Mouse (Mus musculus) c-Kit-negative CD71-positive TER-119-positive erythroid progenitor cells, embryonic 14.5 days (primary cell): ENCODE data around the gene I0C0044D17Rik.
"Not testable (repeated sequence)": the region's sequence is repeated elsewhere in the genome, so short reads cannot be mapped to it uniquely, and the experiment has no call there.

Source experiments
- DNase-seq: peaks from one replicate; pipeline ENCODE4 v3.0.0-alpha.2; 2013; ENCODE audit warnings: low read depth, low spot score

The I0C0044D17Rik gene

DNA sequence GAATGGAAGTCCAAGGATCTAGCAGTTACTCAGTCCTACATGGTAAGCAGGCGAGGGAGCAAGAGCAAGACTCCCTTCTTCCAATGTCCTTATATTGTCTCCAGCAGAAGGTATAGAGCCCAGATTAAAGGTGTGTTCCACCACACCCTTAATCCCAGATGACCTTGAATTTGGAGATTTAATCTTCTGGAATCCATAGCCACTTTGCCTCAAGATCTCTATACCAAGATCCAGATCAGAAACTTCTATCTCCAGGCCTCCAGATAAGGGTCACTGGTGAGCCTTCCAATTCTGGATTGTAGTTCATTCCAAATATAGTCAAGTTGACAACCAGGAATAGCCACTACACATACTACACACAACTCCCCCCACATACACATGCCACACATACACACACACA, at the start of gene I0C0044D17Rik:
Gene I0C0044D17Rik (minus strand): TSS at position 101 of the 400 bp plus-strand sequence.
- DNase-seq = not testable (repeated sequence)

DNA sequence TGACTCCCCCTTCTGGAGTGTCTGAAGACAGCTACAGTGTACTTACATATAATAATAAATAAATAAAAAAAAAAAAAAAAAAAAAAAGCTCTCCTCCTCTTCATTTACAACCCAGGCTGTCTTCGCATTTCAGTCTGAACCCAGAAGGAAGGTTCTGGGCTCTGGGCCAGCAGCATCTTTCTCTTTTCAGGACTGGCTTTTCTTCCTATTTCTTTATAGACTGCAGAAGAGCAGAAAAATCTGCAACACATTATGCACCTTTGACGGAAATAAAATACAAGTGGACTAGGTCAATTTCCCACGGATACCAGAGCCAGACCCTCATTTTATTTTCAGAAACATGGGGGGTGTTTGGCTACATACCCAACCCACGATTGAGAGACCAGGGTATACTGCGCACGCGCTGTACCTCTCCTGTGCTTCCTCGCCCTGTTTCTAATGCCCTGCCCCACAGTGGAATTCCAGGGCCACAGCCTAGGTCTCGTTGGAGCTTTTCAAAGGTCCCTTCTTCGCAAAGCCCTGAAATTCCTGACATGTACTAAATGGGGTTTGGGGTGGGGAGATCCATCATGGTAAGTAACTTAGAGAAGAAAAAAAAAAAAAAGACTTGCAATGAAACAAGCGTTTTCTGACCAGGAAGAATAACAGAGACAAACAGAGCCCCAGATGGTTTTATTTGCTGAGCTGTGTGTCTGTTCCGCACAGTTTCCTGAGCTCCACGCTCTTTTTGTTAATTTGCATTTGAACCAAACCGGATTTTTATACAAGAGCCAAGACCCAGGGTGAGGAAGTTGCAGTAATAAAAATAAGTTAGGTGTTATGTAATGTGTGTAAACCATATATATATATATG, 42.0 kb upstream of the I0C0044D17Rik start:
- DNase-seq = no peak

DNA sequence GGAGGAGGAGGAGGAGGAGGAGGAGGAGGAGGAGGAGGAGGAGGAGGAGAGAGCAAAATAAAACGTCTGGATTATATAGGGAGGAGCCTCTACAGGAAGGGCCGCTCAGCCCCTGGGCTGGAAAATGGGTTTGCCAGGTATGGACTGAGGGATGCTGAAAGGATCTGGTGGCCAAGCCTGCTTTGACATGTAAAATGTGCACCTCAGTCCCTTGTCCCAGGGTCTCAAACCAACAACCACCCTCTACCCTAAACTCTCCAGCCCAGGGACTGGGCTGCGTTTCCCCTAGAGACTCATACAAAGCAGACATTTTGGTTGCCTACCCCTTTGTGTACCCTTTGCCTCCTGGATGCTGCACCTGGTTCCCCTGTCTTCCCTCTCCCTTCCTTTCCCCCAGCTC, 40.9 kb upstream of the I0C0044D17Rik start:
- DNase-seq = no peak

DNA sequence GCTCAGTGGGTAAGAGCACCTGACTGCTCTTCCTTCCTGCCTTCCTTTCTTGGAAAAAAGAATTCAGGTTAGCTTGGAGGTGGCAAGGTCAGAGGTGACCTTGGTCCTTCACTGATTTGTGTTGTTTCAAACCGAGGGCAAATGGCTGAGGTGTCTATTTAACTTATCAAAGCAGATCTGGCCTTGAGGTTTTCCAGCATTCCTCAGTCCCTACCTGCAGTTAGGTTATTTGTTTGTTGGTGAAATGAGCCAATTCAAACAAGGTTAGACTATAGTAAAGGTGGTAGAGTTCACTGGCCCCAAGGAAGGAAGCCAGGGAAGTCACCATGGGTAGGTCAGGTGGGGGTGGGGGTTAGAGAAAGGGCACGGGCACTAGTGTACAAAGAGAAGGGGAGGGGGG, 40.5 kb upstream of the I0C0044D17Rik start:
- no peak for DNase-seq

DNA sequence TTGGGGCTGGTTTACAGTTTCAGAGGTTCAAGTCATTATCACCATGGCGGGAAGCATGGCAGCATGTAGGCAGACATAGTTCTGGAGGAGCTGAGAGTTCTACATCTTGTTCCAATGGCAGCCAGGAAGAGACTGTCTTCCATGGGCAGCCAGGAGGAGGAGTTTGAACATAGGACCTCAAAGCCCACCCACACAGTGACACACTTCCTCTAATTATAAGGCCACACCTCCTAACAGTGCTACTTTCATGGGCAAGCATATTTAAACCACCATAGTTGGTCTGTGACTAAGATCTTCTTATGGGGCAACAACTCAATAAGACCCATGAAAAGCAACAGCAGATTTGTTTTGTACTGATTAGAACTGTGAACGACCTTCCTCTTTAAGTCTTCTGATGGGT, 39.8 kb upstream of the I0C0044D17Rik start:
- no peak for DNase-seq

DNA sequence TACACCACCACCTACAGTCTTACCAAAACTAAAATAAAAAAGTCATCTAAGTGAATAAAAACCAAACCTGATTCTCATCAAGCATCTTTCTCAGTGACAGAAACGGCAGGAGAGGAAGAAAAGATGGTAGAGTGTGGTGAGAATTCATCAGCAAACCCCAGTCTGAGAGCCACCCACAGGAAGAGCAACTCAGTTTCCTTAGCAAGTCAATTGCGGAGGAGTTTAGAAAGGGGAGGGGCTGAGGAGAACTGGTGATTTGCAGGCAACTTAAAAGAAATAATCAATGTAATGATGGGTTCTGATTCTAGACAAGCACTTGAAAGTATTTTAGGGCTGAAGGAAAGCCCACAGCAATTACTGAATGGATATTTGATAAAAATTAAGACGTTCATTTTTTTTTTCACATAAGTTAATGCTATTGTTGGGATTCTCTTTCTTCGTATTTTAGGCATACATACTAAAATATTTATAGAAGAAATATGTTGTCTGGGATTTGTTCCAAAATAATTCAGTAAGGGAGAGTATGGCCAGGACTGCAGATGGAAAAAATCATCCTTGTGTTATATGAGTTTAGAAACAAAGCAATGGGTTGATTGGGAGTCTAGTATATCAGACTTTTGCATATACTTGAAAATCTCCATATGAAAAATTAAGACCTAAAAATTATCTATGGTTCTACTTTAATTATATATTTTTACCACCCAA, 34.7 kb upstream of the I0C0044D17Rik start:
- DNase-seq = no peak

DNA sequence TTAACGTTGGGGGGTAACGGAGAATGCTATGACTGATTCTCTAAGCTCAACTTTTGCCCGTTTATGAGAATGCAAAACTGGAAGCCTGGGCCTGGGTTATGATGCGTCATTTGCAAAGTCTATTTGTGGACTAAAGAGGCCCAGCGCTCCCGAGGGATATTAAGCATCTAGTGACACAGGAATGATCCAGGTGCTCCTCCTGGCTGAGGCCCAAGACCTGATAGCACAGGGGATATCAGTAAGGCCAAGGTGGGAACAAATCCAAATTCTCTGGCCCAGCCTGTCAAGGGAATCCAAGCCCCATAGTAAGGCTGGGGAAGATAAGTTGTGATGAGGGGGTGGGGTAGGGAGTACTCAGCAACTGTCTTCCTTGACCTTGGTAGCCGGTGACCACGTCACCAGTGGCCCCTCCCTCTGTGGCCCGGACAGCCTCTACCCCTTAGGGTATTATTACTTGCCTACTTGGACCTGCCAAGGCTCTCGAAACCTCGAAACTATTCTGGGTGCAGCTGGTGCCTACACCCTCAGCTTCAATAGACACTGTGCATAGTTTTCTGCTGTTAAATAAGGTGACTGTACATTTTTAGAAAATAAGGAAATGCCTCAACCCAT, 33.5 kb upstream of the I0C0044D17Rik start:
- DNase-seq = no peak

DNA sequence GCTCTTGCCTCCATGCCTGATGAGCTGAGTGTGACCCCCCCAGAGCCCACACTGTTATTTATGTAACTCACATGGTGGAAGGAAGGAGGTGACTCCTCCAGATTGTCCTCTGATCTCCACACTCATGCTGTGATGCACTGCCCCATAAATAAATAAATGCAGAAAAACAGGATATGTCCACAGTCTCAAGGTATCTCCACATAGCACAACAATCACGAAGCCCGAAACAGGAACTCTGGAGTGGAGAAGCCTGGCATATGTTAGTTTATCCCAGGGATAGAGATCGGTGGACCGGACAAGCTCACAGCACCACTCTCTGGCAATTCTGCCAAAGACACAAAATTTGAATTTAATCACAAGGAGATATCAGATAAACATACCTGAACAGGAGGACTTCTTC, 30.3 kb upstream of the I0C0044D17Rik start:
- no peak for DNase-seq

DNA sequence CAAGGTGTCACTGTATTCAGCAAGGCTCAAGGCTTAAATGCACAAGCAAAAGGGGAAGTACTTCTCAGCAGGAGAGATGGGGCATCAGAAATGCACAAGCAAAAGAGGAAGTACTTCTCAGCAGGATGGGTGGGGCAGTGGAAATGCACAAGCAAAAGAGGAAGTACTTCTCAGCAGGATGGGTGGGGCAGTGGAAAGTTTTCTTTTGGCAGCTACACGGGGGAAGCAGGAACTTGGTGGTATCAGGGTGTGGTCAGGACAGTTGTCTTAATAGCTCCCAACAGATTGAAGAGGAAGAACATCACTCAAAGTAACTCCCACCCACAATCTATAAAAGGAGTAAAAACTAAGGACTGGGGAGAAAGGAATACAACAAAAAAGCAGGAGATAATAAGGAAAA, 26.8 kb upstream of the I0C0044D17Rik start:
- DNase-seq = not testable (repeated sequence)

DNA sequence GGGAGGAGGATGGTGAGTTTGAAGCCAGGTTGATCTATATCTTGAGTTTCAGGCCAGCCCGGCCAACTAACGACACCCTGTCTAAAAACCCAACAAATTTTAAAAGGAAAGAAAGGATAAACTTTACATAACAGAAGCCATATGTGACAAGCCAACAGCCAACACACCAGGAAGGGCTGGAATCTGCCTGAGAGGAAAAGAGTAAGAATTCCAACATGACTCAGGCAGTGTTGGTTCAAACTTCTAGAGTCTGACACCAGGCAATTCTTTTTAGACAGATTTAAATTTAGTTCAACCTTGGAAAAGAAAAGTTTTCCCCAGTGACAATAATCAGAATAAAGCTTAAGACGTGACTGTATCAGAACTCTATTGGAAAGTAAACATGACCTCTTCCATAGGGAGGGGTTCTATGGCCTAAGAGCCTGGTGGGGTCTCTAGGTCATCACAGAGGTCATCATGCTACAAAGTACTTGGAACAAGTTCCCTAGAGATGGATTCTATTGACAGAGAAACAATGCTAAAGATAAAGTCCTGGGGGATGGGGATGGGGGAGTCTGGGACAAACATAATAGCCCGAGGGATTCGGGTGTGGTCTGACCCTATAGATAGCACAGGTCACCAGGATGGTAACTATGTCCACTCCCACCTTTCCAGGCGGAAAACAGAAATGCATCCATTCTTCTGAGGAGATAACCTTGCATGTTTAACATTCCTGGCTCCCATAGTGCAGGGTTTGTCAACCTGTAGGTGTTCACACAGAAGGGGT, 23.7 kb upstream of the I0C0044D17Rik start:
- no peak for DNase-seq

DNA sequence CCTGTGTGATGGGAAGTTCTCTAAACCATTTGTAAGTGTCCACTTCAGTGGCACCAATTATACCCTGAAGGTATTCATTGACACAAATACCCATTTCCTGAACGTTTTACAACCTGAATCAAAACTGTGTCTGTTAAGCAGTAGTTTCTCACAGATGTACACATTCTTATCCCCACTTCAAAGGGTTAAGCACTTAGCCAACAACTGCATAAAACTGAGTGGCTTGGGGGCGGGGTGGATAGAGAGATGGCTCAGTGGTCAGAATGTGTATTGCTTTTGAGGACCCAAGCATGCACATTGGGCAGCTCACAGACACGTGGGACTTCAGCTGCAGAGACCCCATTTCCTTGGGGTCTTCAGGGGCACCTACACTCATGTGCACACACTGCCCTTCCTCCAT, 22.8 kb upstream of the I0C0044D17Rik start:
- no peak for DNase-seq

DNA sequence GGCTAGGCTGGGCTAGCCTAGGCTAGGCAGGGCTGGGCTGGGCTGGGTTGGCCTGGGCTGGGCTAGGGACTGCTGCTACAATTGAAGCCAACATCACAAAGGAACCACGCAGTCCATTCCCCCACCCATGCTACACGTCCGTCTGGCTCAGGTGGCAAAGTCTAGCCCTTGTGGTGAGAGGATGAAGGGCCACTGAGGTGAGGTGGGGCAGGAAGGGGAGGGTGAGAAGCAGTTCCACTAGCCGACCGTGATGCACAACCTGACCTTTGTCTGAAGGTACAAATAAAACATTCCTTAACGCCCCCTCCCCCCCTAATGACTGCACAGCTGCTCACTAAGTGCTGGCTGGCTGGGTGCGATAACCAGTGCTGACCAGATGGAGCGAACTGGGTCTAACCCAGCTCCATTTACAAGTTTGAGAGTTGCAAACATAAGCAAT, 22.1 kb upstream of the I0C0044D17Rik start:
- DNase-seq = no peak

DNA sequence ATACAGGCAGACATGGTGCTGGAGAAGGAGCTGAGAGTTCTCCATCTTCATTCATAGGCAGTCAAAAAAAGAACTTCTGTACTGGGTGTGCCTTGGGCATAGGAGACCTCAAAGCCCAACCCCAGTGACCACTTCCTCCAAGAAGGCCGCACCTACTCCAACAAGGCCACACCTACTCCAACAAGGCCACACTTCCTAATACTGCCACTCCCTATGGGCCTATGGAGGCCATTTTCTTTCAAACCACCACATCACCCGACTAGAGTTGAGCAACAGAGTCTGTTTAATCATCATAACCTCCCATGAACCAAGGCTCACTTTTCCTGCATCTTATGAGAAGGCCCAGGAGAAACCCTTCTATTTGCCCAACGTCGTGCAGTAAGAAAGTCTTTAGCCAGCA, 21.6 kb upstream of the I0C0044D17Rik start:
- no peak for DNase-seq

DNA sequence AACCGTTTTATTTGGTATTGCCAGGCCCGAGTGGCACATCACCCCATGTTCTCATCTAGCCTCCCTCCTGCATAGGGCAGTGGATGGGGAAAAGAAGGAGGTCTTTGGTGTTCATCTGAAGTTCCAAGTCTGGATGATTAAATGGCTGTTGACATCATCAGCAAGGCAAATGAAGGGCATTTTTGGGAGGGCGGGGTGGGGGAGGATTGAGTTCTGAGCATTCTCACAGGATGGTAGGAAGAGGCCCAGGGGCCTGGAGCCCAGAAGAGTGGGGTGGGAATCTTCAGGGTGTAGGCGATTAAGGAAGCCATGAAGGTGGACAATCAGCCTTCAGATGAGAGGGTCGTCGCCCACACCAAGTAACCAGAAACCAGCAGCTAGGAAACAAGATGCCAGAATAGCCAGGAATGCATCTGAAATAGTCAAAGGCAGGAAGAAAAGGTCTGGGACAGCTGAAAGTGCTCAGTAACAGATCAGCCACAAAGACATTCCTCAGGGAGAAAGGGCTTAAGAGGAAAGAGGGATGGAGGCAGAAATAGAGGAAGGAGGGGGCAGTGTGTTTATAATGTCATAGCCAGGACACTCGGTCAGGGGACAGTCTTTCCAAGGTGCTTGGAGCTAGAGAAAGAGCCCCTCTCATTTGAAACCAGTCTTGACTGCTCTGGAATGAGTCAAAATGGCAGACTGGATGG, 20.4 kb upstream of the I0C0044D17Rik start:
- DNase-seq = no peak

DNA sequence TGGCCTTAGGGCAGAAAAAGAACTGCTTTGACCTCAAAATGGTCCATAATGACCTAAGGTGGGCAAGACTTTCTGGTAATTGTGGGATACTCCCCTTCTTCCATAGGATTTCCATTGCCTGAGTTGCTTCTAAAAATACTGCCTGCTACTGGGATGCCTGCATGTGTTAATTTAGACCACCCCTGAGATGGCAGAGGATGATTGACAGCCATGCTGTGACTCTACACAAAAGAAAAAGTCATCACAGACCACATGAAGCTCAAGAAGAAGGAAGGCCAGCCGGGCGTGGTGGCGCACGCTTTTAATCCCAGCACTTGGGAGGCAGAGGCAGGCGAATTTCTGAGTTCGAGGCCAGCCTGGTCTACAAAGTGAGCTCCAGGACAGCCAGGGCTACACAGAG, 17.6 kb upstream of the I0C0044D17Rik start:
- DNase-seq = not testable (repeated sequence)

DNA sequence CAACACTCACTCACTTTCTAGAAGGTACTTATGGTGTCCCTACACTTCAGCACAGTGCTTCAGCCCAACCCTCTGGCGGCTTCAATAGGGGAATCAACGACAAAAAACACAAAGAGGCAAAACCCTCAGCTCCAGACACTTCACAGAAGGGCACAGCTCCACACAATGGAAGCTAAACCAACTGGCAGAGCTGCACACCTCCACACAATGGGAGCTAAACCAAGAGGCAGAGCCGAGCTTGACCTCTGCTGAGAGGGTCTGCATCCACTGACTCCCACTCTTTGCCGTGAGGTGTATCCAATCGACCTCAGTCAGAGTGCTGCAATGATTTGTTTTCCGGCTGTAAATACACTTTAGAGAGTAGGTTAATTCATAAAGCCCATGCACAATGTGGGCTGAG, 16.9 kb upstream of the I0C0044D17Rik start:
- no peak for DNase-seq

DNA sequence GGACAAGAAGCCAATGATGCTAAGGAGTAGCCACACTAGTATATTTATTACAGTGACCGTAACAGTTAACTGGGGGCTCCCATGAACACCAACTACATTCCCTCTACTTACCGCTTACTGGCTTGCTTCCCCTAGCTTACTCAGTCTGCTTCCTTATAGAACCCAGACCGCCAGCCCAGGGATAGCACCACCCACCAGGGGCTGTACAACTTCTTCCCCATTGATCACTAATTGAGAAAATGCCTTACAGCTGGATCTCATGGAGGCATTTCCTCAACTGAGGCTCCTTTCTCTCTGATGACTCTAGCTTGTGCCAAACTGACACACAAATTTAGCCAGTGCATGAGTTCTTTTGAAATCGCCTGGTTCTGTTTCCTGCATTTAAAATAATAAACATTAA, 15.3 kb upstream of the I0C0044D17Rik start:
- no peak for DNase-seq

DNA sequence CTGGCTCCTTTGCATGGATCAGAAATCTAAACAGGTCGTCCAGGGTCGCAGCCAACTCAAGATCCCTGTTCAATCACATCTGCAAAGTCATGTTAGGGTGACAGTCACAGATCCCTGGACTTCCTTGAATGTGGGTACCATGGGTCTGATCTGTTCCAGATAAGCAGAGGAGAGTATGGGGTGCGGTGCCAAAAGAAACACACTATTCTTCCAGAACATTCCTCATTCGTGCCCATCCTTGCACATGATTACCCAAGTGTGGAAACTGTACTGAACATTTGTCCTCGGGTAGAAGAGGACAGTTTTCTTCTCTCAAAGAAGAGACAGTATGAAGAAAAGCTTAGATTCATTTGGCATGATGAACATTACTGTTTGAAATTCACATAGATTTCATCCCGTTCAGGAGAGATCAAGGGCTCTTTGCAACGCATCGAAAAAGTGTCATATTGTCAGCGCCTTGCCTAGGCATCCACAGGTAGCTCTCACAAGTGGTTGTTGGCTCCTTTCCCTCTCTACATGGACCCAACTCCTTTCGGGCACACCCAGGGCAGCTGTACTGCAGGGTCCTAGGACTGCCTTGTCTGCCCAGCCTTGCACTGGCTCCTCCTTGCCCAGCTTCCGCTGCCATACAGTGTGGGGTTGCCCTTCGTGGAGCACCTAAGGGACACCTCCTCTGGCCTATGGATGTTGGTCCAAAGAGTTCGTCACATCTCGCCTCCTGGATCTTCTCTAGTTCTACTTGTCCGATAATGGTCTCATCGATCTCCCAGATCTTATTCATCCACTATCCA, 14.3 kb upstream of the I0C0044D17Rik start:
- no peak for DNase-seq

DNA sequence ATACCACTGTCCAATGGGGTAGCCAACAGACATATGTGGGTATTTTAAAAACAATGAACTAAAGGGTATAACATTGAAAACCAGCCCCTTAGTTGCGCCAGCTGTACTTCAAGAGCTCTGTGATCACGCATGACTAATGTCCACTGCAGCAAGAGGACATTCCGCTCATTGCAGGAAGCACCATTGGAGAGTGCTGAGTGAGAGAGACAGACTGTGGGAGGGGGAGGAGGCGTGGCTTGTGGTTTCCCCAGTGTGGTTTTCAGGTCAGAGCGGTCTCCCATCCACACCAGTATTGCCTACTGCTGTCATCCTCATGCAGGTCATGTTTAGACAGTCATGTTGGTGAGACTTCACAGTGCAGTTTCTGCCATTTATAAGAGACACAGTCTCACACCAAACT, 12.9 kb upstream of the I0C0044D17Rik start:
- DNase-seq = no peak

DNA sequence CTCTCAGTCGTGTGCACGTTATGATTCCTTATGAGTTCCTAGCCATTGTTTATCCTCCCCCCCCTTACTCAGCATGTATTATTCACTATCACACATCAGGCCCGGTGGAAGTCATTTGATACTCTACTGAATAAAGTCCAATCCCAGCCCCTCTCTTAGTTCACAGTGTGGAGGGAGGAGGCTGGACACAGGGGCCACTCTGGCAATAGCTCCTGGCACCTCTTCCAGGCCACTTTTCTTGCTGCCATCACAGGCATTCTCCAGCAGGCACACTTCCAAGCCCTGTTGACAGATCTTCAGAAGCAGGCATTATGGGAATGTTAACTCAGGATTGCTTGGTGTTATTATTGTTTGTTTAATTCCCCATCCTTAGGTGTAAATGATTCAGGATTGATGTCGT, 11.1 kb upstream of the I0C0044D17Rik start:
- no peak for DNase-seq
